Mouse (Mus musculus) regulatory T cell (primary cell): ENCODE measurements around the gene Sirt4.

Experiments
- in situ Hi-C: fragments of 300-600 bp; cut with MboI, MseI; formaldehyde crosslinking; loops from one replicate; pipeline ENCODE4 v1.15.1; 2025; ENCODE audit warnings: high pct_unique_total_duplicates

Sirt4 gene

DNA sequence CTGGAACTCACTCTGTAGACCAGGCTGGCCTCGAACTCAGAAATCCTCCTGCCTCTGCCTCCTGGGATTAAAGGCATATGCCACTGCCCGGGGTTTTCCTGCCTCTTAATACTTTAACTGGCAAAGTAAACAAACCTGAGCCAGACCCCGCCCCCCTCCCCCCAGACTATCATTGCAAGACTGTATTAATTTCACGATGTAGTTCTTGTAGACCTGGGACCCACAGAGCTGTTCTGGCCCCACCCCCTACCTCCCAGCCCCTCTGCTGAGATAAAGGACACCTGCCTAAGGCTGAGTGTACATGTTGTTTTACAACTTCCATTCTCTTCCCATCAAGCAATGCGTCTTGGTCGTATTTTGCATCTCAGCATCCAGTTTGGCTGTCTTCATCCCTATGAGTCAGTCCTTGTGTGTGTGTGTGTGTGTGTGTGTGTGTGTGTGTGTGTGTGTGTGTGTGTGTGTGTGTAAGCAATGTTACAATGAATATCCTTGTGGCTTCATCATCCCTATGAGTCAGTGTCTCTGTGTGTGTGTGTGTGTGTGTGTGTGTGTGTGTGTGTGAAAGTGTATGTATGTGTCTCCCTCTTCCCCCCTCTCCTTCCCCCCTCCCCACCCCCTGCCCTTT is 8.3 kb upstream of the Sirt4 start:
- in situ Hi-C loops = no loop called here

- in situ Hi-C loops = no loop called here
Measured at GRCm38 (mm10) chr5:115491771-115492322, 7.3 kb upstream of the Sirt4 start.

GRCm38 (mm10) chr5:115491076-115491475 is 6.6 kb upstream of the Sirt4 start:
- in situ Hi-C loops = no loop called here

DNA sequence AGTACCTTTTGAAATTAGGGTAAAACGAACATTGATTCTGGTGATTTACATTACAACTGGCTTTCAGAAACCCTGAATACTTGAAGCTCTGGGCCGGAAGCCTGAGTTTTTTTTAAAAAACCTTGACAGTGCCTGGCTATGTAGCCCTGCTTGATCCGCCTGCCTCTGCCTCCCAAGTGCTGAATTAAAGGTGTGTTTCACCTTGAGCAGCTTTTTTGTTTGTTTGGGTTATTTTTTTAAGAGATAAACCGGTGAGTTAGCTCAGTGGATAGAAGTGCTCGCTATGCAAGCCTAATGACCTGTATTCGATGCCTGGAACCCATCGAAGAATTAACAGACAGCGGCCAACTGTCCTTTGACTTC is 6.1 kb upstream of the Sirt4 start:
- in situ Hi-C loops = no loop called here

GRCm38 (mm10) chr5:115489699-115490637 is 5.4 kb upstream of the Sirt4 start:
- in situ Hi-C loops = loop anchor here (10.0 kb wide), 1 partner anchor 1675 kb away; no protein-coding TSS in a partner anchor

GRCm38 (mm10) chr5:115488841-115489698 is 4.5 kb upstream of the Sirt4 start:
- in situ Hi-C loops = loop anchor here (10.0 kb wide), 1 partner anchor 1674 kb away; no protein-coding TSS in a partner anchor

GRCm38 (mm10) chr5:115487942-115488580 is 3.5 kb upstream of the Sirt4 start:
- in situ Hi-C loops = loop anchor here (10.0 kb wide), 1 partner anchor 1673 kb away; no protein-coding TSS in a partner anchor

GRCm38 (mm10) chr5:115487353-115487752 is 2.8 kb upstream of the Sirt4 start:
- in situ Hi-C loops = loop anchor here (10.0 kb wide), 1 partner anchor 1673 kb away; no protein-coding TSS in a partner anchor

DNA sequence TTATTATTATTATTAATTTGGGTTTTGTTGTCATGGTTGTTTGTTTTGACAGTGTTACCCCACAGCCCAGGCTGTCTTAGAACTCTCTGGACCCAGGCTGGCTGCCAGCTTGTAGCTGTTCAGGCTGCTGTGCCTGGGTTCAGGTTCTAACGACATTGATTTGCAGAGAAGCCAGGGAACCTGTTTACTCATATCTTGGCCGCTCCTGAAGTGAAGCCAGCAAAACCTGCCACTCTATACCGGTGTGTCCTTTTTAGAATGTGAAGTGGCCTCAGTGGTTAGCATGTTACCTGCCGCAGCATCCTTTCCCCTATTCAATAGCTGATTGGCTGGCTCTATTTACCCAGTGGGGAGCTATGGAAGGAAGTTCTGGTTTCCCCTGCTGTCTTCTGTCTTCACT is 2.2 kb upstream of the Sirt4 start:
- in situ Hi-C loops = loop anchor here (10.0 kb wide), 1 partner anchor 1672 kb away; no protein-coding TSS in a partner anchor

DNA sequence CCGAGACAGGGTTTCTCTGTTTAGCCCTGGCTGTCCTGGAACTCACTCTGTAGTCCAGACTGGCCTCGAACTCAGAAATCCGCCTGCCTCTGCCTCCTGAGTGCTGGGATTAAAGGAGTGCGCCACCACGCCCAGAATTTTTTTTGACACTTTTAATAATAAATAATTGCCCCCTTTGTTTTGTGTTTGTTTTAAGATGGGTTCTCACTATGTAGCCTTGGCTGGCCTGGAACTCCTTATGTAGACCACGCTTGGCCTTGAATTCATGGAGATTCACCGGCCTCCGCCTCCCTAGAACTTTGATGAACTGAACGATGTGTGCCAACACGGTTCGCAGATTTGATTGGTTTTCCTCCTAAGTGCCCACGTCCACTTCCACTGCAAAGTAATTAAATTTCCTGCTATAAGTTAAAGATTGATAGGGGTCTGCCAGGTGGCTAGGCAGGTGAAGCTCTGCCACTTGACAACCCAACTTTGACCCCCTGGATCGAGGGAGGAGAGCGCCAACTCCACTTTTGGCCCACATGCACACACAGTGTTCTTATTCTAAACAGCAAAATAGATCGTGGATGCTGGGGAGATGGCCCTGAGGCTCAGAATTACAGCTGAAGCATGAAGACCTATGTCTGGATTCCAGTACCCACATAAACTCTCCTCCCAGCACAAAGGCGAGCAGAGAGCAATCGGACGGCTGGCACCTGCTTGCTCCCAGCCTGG is 1.1 kb upstream of the Sirt4 start:
- in situ Hi-C loops = loop anchor here (10.0 kb wide), 1 partner anchor 1671 kb away; no protein-coding TSS in a partner anchor

DNA sequence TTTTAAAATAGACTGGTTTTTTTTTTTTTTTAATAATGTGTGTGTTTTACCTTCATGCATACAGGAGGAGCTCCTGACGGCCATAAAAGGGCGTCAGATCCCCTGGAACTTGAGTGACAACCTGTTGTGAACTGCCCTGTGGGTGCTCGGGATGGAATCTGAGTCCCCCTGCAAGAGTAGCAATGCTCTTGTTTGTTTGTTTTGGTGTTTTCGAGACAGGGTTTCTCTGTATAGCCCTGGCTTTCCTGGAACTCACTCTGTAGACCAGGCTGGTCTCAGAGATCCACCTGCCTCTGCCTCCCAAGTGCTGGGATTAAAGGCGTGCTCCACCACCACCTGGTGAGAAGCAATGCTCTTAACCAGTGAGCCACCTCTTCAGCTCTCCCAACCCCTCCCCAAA is 471 bp upstream of the Sirt4 start:
- in situ Hi-C loops = loop anchor here (10.0 kb wide), 1 partner anchor 1670 kb away; no protein-coding TSS in a partner anchor

GRCm38 (mm10) chr5:115483385-115483784 is 1.1 kb downstream of the Sirt4 start:
- in situ Hi-C loops = loop anchor here (10.0 kb wide), 1 partner anchor 1669 kb away; no protein-coding TSS in a partner anchor

GRCm38 (mm10) chr5:115482390-115483265 is 1.9 kb downstream of the Sirt4 start:
- in situ Hi-C loops = loop anchor here (10.0 kb wide), 1 partner anchor 1668 kb away; no protein-coding TSS in a partner anchor

GRCm38 (mm10) chr5:115480101-115480500 is 4.4 kb downstream of the Sirt4 start:
- in situ Hi-C loops = loop anchor here (10.0 kb wide), 1 partner anchor 1665 kb away; no protein-coding TSS in a partner anchor

DNA sequence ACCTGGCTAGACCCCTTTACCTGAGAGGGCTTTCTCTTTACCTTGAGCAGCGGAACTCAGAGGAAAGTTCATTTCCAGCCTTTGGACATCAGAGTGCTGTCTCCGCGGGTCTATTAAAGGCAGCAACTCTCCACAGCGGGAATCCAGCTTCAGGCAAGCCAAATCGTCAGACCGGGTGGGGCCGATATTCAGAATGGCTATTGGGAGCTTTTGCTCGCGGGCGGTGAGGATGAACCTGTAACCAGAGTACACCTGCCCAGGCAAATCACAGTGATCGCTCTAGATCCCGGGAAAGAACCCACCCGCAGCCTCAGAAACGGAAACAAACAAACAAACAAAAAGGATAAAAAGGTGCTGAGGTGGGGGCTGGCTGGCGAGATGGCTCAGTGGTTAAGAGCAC is 5.0 kb downstream of the Sirt4 start:
- in situ Hi-C loops = no loop called here

DNA sequence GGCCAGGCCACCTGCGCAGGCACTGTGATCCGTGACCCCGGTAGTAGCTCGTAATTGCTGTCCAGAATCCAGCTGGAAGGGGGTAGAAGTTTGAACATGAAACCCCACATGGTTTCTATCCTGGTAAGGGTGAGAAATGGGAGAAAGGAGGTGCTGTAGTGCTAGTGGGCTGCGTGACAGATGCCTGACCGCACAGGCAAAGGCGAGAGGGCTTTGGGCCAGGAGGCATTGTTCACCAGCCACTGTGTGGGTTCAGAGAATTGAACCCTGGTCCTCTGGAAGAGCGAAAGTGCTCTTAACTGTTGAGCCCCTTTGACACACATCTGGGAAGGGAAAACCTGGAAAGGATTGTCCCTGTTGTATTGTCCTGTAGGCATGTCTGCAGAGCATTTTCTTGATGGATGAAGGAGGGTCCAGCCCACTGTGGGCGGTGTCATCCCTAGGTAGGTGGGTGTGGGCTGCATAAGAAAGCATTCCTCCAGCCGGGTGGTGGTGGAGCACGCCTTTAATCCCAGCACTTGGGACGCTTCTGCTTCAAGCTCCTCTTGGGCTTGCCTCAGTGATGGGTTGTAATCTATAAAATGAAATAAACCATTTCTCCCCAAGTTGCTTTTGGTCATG is 8.3 kb downstream of the Sirt4 start:
- in situ Hi-C loops = no loop called here

DNA sequence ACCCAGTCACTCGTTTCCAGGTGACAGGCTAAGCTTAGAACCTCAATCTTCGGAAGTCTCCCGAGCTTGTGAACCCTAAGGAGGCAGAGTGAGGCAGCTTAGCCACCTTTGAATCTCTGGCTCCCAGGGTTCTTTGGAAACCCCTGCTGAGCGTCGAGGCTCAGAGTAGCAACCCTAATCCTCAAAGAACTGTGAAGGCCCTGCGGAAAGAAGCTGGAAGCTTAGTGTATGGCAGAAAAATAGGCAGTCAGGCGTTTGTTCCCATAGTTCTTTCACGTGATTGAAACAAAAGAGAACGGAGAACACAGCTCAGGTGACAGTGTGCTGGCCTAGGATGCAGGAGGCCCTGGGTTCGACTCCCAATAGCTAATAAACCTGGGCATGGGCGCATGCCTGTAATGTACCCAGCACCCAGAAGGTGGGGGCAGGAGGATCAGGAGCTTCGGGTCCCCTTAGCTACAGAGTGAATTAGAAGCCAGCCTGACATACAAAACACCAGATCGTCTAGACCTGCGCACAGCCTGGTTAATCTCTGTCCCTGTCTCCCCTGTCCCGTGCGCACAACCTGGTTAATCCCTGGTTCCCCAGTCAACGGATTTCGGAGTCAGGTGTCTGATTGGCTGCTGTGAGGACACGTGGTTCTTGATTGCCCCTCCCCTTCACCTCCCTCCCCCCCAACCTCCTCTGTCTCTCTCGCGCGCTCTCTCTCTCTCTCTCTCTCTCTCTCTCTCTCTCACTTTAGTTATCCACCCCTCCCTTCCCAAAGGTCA is 9.0 kb downstream of the Sirt4 start:
- in situ Hi-C loops = no loop called here
